Mouse (Mus musculus) bone marrow, adult 2 months (tissue): ENCODE measurements around the gene Hnf4a.

Experiments used
- CTCF ChIP-seq: fragments of 200-500 bp; IDR thresholded peaks from 2 replicates; pipeline ENCODE4 v1.5.1; 2011; ENCODE audit warnings: low read length, control low read depth; ENCODE audit not compliant: control insufficient read depth, insufficient read depth
- POLR2A ChIP-seq: fragments of 200-500 bp; IDR thresholded peaks from 2 replicates; pipeline ENCODE4 v1.6.1; 2011; ENCODE audit warnings: low read depth, mild to moderate bottlenecking, control low read depth, low read length, borderline replicate concordance; ENCODE audit not compliant: control insufficient read depth

- TF ChIP-seq POLR2A = no peak
- no peak for TF ChIP-seq CTCF
Measured at GRCm38 (mm10) chr2:163620451-163620850, 113.8 kb downstream of the Hnf4a start.
